ENCODE assay signal across 17 mouse cellular contexts in genomic region chr2:125650038-125650437, GRCm38 (mm10).
"Had no signal": no experiment of that assay in that cellular context is flagged by ENCODE, and none has a peak within 500 bp of the region (broad histone marks: within the 10 kb centered on the region; RNA-seq: fewer than 3 reads in every experiment).

No protein-coding gene starts in this region.

- H3K4me2 ChIP-seq: lung, embryonic 14.5 days; neural tube, embryonic 13.5 days; neural tube, embryonic 15.5 days had no signal

- H3K4me1 ChIP-seq: neural tube, embryonic 13.5 days; neural tube, embryonic 15.5 days had no signal

- H3K27me3 ChIP-seq: neural tube, embryonic 13.5 days; neural tube, embryonic 15.5 days had no signal

- H3K27ac ChIP-seq: midbrain, embryonic 10.5 days; neural tube, embryonic 13.5 days; neural tube, embryonic 15.5 days had no signal

- H3K4me3 ChIP-seq: midbrain, embryonic 10.5 days; myocyte; neural tube, embryonic 13.5 days; neural tube, embryonic 15.5 days had no signal

- DNase-seq: lung, adult 18-20 months; lung, postnatal 4 days; midbrain, embryonic 14.5 days; retina, postnatal 1 day; right cerebral cortex, adult 18-20 months; right cerebral cortex, postnatal 25 days; right cerebral cortex, postnatal 4 days; spleen, adult 18-20 months; thymus, adult 18-20 months; thymus, postnatal 14 days; thymus, postnatal 36 days had no signal

- ATAC-seq: midbrain, embryonic 16.5 days had no signal

- H3K36me3 ChIP-seq: midbrain, embryonic 10.5 days; neural tube, embryonic 13.5 days; neural tube, embryonic 15.5 days had no signal

- H3K9me3 ChIP-seq: midbrain, embryonic 10.5 days; neural tube, embryonic 13.5 days; neural tube, embryonic 15.5 days had no signal

- H3K9ac ChIP-seq: lung, embryonic 14.5 days; neural tube, embryonic 13.5 days; neural tube, embryonic 15.5 days had no signal
